ENCODE assay signal across 21 mouse cellular contexts in the genomic region with DNA sequence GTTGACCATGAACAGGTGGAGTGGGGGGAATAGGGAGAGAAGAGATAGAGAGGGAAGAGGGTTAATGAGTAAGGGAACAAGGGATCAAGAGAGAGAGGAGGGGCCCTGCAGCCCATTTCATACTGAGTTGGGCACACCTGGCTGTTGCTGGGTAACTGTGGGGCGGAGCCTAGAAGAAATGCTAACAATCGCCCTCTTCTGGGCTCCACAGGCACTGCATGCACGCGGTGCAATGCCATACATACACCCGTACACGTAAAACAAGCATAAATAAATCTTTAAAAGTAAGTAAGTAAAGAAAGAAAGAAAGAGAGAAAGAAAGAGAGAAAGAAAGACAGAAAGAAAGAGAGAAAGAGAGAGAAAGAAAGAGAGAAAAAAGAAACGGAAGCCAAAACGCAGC.
DNase-seq lines count a peak whose midpoint lies in the region; ATAC-seq and TF ChIP-seq lines count a peak whose summit lies in the region.
"Had no signal": no experiment of that assay in that cellular context is flagged by ENCODE, and none has a peak within 500 bp of the region (broad histone marks: within the 10 kb centered on the region; RNA-seq: fewer than 3 reads in every experiment).

No protein-coding gene starts in this region.

- WGBS in kidney, postnatal 0 days, result 89% methylated on average over 8 of the region's 8 CpGs
- WGBS in hindbrain, embryonic 13.5 days, result 88% methylated on average over 8 of the region's 8 CpGs

- no peak overlapping the region for H3K9ac ChIP-seq in kidney, postnatal 0 days (ENCODE audit: low read depth, low read length)
- no peak overlapping the region for H3K9ac ChIP-seq in ES-Bruce4 (ENCODE audit: low read depth, poor library complexity, severe bottlenecking)
- no peak overlapping the region for H3K9ac ChIP-seq in hindbrain, embryonic 13.5 days
- H3K9ac ChIP-seq: embryonic facial prominence, embryonic 15.5 days; liver, embryonic 12.5 days had no signal

- no peak overlapping the region for H3K27ac ChIP-seq in kidney, postnatal 0 days
- H3K27ac ChIP-seq in ES-Bruce4 (ENCODE audit: insufficient read depth, low read length), result no peak overlapping the region
- H3K27ac ChIP-seq in hindbrain, embryonic 13.5 days, result no peak overlapping the region
- H3K27ac ChIP-seq: embryonic facial prominence, embryonic 15.5 days; heart, embryonic 10.5 days; liver, embryonic 12.5 days had no signal

- no peak for TF ChIP-seq POLR2A in ES-Bruce4 (IDR thresholded peaks at IDR 0.05; ENCODE audit: insufficient read depth, low read length)

- TF ChIP-seq CTCF in kidney, postnatal 0 days (IDR thresholded peaks at IDR 0.05; ENCODE audit: low read depth), result peak; percentile 19; the same call in 1 of the 2 replicates
- peak; percentile 57 for TF ChIP-seq CTCF in ES-Bruce4 (IDR thresholded peaks at IDR 0.05; ENCODE audit: low read depth, low read length)

- no peaks in the 10 kb centered on the region for H3K9me3 ChIP-seq in kidney, postnatal 0 days (replicated peaks; ENCODE audit: low read length)
- no peaks in the 10 kb centered on the region for H3K9me3 ChIP-seq in ES-Bruce4 (replicated peaks; ENCODE audit: control insufficient read depth, insufficient read depth, low read length, poor library complexity, severe bottlenecking)
- H3K9me3 ChIP-seq in hindbrain, embryonic 13.5 days, result no peaks in the 10 kb centered on the region
- H3K9me3 ChIP-seq: embryonic facial prominence, embryonic 15.5 days; heart, embryonic 10.5 days; liver, embryonic 12.5 days had no signal

- H3K4me3 ChIP-seq in kidney, postnatal 0 days (replicated peaks; ENCODE audit: low read depth, low read length), result no peak overlapping the region
- no peak overlapping the region for H3K4me3 ChIP-seq in ES-Bruce4 (ENCODE audit: low read depth, low read length)
- no peak overlapping the region for H3K4me3 ChIP-seq in hindbrain, embryonic 13.5 days
- H3K4me3 ChIP-seq: embryonic facial prominence, embryonic 15.5 days; heart, embryonic 10.5 days; liver, embryonic 12.5 days had no signal

- no peak for TF ChIP-seq EP300 in ES-Bruce4 (IDR thresholded peaks at IDR 0.05; ENCODE audit: insufficient read depth, low read depth, low read length)

- no peak overlapping the region for H3K4me2 ChIP-seq in kidney, postnatal 0 days (ENCODE audit: low read length)
- no peak overlapping the region for H3K4me2 ChIP-seq in hindbrain, embryonic 13.5 days
- H3K4me2 ChIP-seq: embryonic facial prominence, embryonic 15.5 days; liver, embryonic 12.5 days had no signal

- DNase-seq in kidney, postnatal 0 days (ENCODE audit: low spot score), result no peak
- no peak for DNase-seq in kidney, postnatal 10 days
- peak; percentile 48 for DNase-seq in A20 (ENCODE audit: low read depth, low spot score)
- peak; percentile 1 for DNase-seq in c-Kit-positive CD71-positive TER-119-negative erythroid progenitor cells, embryonic 14.5 days (ENCODE audit: low read depth)
- no peak for DNase-seq in spleen, postnatal 4 days (ENCODE audit: low spot score in 2 of 2)
- DNase-seq: adrenal gland, adult 8-10 months; cerebellum, adult 11-12 months; gastrocnemius, postnatal 14 days; heart, postnatal 14 days; kidney, adult 8-10 months; layer of hippocampus, postnatal 36 days; thymus, postnatal 14 days had no signal

- no peak for ATAC-seq in kidney, postnatal 0 days (replicated peaks; ENCODE audit: low FRiP score, low read depth)
- ATAC-seq in activated CD4-positive, CD25-positive, alpha-beta regulatory T cell, adult 4 months, result no peak
- no peak for ATAC-seq in hindbrain, embryonic 13.5 days (ENCODE audit: low FRiP score)
- ATAC-seq: hindbrain, embryonic 16.5 days; liver, embryonic 12.5 days; lung, postnatal 0 days; midbrain, embryonic 16.5 days had no signal

- H3K36me3 ChIP-seq in kidney, postnatal 0 days (ENCODE audit: insufficient read depth, low read length), result no peaks in the 10 kb centered on the region
- no peaks in the 10 kb centered on the region for H3K36me3 ChIP-seq in ES-Bruce4 (ENCODE audit: control insufficient read depth, insufficient read depth, low read length, poor library complexity, severe bottlenecking)
- H3K36me3 ChIP-seq in hindbrain, embryonic 13.5 days, result no peaks in the 10 kb centered on the region
- H3K36me3 ChIP-seq: embryonic facial prominence, embryonic 15.5 days; heart, embryonic 10.5 days; liver, embryonic 12.5 days had no signal

- no peaks in the 10 kb centered on the region for H3K27me3 ChIP-seq in kidney, postnatal 0 days (ENCODE audit: insufficient read depth, low read length)
- H3K27me3 ChIP-seq in ES-Bruce4 (ENCODE audit: control insufficient read depth, insufficient read depth, low read length, poor library complexity, severe bottlenecking), result no peaks in the 10 kb centered on the region
- H3K27me3 ChIP-seq in hindbrain, embryonic 13.5 days, result no peaks in the 10 kb centered on the region
- H3K27me3 ChIP-seq: embryonic facial prominence, embryonic 15.5 days; liver, embryonic 12.5 days had no signal

- H3K4me1 ChIP-seq in kidney, postnatal 0 days (replicated peaks; ENCODE audit: insufficient read depth, low read length), result peaks cover 12% of the 10 kb centered on the region; the same call in 1 of the 2 replicates
- H3K4me1 ChIP-seq in ES-Bruce4 (ENCODE audit: control insufficient read depth, insufficient read depth, low read length), result no peaks in the 10 kb centered on the region
- peaks cover 3% of the 10 kb centered on the region; the same call in 1 of the 2 replicates for H3K4me1 ChIP-seq in hindbrain, embryonic 13.5 days (replicated peaks)
- H3K4me1 ChIP-seq: liver, embryonic 12.5 days had no signal

Comparison
In these comparisons a context has a peak if more than half of its experiments do, and no peak if none do; other contexts are left out.
1. DNase-seq: peak in A20 (single experiment) and c-Kit-positive CD71-positive TER-119-negative erythroid progenitor cells, embryonic 14.5 days (single experiment); none in kidney, postnatal 0 days (single experiment), kidney, postnatal 10 days (single experiment) and spleen, postnatal 4 days (0 of 2).